Mouse (Mus musculus) gastrocnemius, postnatal 36 days (tissue): ENCODE data around the gene Dnah11. TPM values are rescaled to one million over a fixed set of nuclear protein-coding genes. Genes with fewer than 3 reads are reported as not detected.
"Not testable (repeated sequence)": the region's sequence is repeated elsewhere in the genome, so short reads cannot be mapped to it uniquely, and the experiment has no call there.

Source experiments
- DNase-seq, 2 experiments: peaks; one replicate each; pipeline ENCODE4 v3.0.0; 2022
- intact Hi-C: fragments of 180-260 bp; cut with DNase I; formaldehyde crosslinking; loops from one replicate; pipeline ENCODE4 v1.15.1; 2025
- total RNA-seq, 2 experiments: library from RNA; stranded (reverse); gene quantifications; 2 replicates each; pipeline ENCODE4 v1.2.3; 2021

The Dnah11 gene
- total RNA-seq, 2 experiments from 2014 or later, result not detected

- intact Hi-C loops, result loop anchor here (10.0 kb wide), 1 partner anchor 311 kb away; the partner anchor contains the start of gene Sp4
- peak; percentile 47 to 59 for DNase-seq
Observed at GRCm38 (mm10) chr12:117993499-117993898, 205.3 kb downstream of the Dnah11 start.

- no peak for DNase-seq
- intact Hi-C loops, result no loop called here
Observed at GRCm38 (mm10) chr12:117989018-117989828, 209.6 kb downstream of the Dnah11 start.

- intact Hi-C loops, result no loop called here
- DNase-seq, result no peak
Observed at GRCm38 (mm10) chr12:117980315-117980714, 218.5 kb downstream of the Dnah11 start.

- intact Hi-C loops, result no loop called here
- DNase-seq, result no peak
Observed at GRCm38 (mm10) chr12:117973712-117974111, 225.1 kb downstream of the Dnah11 start.

- no peak for DNase-seq
- intact Hi-C loops, result no loop called here
Observed at GRCm38 (mm10) chr12:117962698-117963097, 236.1 kb downstream of the Dnah11 start.

GRCm38 (mm10) chr12:117959213-117959612, 239.6 kb downstream of the Dnah11 start:
- no peak for DNase-seq
- intact Hi-C loops, result no loop called here

- intact Hi-C loops, result no loop called here
Observed at GRCm38 (mm10) chr12:117946823-117947704, 251.8 kb downstream of the Dnah11 start.

GRCm38 (mm10) chr12:117941947-117942346, 256.9 kb downstream of the Dnah11 start:
- intact Hi-C loops, result no loop called here
- no peak for DNase-seq

More at GRCm38 (mm10) chr12:117946823-117947704, 251.8 kb downstream of the Dnah11 start:
- DNase-seq, result no peak

- no peak for DNase-seq
- intact Hi-C loops, result no loop called here
Observed at GRCm38 (mm10) chr12:117938214-117938613, 260.6 kb downstream of the Dnah11 start.

- intact Hi-C loops, result no loop called here
- DNase-seq, result no peak
Observed at GRCm38 (mm10) chr12:117932026-117932425, 266.8 kb downstream of the Dnah11 start.

GRCm38 (mm10) chr12:117929768-117930167, 269.1 kb downstream of the Dnah11 start:
- intact Hi-C loops, result no loop called here
- DNase-seq, result no peak

GRCm38 (mm10) chr12:117915826-117916588, 282.8 kb downstream of the Dnah11 start:
- no peak for DNase-seq
- intact Hi-C loops, result no loop called here

GRCm38 (mm10) chr12:117914613-117915245, 284.1 kb downstream of the Dnah11 start:
- intact Hi-C loops, result no loop called here

GRCm38 (mm10) chr12:117911396-117911795, 287.4 kb downstream of the Dnah11 start:
- DNase-seq, result no peak
- intact Hi-C loops, result no loop called here

More at GRCm38 (mm10) chr12:117914613-117915245, 284.1 kb downstream of the Dnah11 start:
- no peak for DNase-seq

GRCm38 (mm10) chr12:117905232-117905840, 293.5 kb downstream of the Dnah11 start:
- intact Hi-C loops, DNase-seq: not testable (repeated sequence)

- no peak for DNase-seq
- intact Hi-C loops, result no loop called here
Observed at GRCm38 (mm10) chr12:117903671-117904070, 295.2 kb downstream of the Dnah11 start.

GRCm38 (mm10) chr12:117901352-117901751, 297.5 kb downstream of the Dnah11 start:
- intact Hi-C loops, DNase-seq: not testable (repeated sequence)

GRCm38 (mm10) chr12:117900798-117901197, 298.0 kb downstream of the Dnah11 start:
- intact Hi-C loops, DNase-seq: not testable (repeated sequence)

- intact Hi-C loops, result no loop called here
- DNase-seq, result no peak
Observed at GRCm38 (mm10) chr12:117887422-117887821, 311.4 kb downstream of the Dnah11 start.
